Mouse (Mus musculus) right cerebral cortex, postnatal 14 days (tissue): ENCODE data around the gene Szt2.
A peak's percentile ranks its signal among the peaks of the same experiment; 100 is the strongest.

Experiments
- DNase-seq: peaks from one replicate; pipeline ENCODE4 v3.0.0; 2022

Szt2 gene

DNA sequence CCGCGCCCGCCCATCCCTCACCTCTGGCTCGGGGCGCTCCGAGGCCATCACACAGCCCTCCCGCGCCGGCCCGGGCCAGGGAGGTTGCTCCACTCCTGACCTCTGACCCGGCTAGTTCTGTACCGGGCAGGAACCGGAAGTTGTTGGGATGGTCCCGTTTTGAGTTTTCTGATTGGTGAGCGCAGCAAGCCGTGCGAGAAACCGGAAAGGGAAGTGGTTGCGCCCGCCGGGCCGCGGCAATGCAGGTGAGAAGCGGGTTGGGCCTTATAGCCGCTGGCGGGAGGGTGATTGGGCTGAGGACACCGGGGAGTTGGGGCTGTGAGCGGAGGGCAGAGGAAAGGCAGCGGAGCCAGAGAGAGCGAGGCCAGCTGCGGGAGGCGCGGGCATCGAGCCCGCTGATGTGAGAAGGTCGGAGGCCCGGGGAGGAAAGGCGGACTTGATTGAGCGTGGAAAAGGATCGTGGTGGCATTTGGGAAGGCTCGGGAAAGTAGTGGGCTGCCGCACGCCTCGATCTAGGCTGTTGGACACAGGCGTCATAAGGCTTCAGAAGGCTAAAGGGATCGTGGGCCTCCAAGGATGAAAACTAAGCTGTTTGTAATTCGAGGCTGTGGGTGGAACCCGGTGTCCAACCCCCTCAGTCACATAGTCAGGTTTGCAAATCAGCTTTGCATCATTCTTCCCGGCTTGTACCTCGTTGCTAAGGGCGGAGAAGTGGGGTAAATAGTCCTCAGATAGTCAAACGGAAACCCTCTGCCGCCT lies at the start of gene Szt2, which contains the start of gene Med8:
Gene Szt2, minus strand, starts transcription at position 132 of the 759 bp plus-strand sequence.
Gene Med8, plus strand, starts transcription at position 196 of the 759 bp plus-strand sequence.
- DNase-seq: peak; percentile 87

- no peak for DNase-seq
These were observed 48.4 kb upstream of the Szt2 start, which contains the start of gene Mpl for GRCm38 (mm10) chr4:118457345-118457975. TSS of gene Mpl (minus strand) at chr4:118457513.

GRCm38 (mm10) chr4:118446415-118447153 lies 37.5 kb upstream of the Szt2 start:
- no peak for DNase-seq

DNA sequence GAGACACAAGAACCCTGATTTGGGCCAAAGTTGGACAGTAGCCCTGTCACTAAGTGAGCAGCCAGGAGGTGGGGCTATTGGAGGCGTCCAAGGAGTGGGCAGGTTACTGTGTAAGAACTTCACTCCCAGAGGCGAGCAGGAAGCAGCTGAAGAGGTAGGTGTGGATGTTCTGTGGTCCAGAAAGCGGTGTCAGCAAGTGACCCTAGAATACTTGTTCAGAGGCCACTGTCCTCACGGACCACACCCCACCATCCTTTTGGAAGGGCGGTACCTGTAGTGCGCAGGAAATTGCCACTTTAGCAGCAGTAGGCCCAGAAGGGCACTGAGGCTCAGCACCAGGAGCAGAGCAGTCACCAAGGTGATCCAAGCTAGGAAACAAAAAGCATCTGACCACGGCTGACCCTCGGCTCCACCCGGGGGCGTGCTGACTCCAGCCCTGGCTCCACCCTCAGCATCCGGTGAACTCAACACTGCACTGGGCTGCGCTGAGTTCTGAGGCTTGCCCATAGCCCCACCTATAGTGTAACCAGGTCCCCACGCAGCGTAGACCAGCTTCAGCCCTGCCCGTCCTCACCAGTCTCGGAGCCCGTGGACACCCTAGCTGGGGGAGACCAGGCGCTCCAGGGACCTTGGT lies 36.8 kb upstream of the Szt2 start:
- no peak for DNase-seq

GRCm38 (mm10) chr4:118445088-118445487 lies 36.0 kb upstream of the Szt2 start:
- DNase-seq: no peak

DNA sequence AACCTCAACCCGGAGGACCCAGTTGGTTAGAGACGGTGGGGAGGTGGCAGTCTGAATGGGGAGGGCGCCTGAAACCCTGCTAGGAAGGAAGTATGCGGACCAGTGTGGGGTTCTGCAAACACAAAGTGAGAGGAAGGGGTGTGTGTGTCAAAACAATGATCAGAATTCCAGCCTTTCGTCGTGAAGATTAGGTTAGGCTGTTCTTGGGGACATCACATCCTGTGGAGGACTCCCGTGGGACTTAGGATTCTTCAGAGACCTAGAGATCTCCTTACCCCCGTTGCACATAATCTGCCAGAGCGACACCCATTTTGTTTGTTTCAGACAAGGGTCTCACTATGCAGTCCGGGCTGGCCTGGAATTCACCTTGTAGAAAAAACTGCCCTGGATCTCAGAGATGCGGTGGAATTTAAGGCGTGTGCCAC lies 28.8 kb upstream of the Szt2 start:
- DNase-seq: no peak

GRCm38 (mm10) chr4:118436820-118437603 lies 27.9 kb upstream of the Szt2 start, which contains the start of gene Cdc20:
TSS of gene Cdc20 (minus strand) at chr4:118437352.
- DNase-seq: peak; percentile 88

DNA sequence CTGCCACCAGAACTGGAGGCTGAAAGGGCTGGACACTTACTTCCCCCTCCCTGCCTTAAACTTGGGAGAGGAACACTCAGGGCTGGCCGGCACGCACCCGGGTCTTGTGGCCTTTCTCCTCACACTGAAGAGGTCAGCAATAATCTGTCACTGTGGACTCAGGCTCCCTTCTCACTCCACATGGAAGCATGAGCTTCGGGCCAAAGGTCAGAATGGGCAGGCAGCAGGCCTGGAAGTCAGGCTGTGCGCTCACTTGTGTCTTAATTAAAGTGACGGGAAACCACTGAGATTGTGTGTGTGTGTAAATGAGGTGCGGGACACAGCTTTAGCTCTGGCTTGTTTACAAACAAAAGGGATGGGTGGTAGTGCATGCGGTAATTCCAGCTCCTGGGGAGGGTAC lies 23.3 kb upstream of the Szt2 start:
- DNase-seq: no peak

DNA sequence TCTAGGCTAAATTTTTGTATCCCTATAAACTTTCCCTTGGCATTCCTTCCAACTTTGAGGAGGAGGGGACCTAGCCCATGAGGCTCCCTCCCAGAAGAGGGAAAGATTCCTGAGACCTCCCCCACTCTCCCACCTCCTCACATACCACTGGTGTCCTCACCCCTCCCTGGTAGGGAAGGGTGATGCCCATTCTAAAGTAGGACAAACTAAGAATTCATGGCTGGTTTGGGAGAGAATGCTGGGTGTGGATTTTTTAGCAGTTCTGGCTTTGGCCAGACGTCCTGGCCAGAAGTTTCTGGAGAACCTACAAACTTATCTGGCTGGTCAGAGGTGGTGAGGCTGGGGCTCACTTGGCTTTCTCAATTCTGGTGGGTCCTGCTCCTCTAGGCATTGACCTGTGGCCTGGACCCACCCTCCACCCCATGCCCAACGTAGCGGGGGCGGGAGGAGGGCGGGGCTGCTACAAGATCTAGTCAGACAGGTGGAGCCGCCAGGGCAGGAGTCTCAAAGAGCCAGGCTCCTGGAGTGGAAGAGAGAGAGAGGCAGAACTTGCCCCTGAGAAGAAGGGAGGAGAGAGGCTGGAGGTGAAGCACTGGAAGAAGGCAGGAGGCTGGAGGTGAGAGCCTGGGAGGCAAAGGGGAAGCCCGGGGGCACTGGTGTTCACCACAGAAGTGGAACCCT lies 20.3 kb upstream of the Szt2 start:
- no peak for DNase-seq

- DNase-seq: no peak
These were observed 19.6 kb upstream of the Szt2 start for GRCm38 (mm10) chr4:118428531-118429214.

DNA sequence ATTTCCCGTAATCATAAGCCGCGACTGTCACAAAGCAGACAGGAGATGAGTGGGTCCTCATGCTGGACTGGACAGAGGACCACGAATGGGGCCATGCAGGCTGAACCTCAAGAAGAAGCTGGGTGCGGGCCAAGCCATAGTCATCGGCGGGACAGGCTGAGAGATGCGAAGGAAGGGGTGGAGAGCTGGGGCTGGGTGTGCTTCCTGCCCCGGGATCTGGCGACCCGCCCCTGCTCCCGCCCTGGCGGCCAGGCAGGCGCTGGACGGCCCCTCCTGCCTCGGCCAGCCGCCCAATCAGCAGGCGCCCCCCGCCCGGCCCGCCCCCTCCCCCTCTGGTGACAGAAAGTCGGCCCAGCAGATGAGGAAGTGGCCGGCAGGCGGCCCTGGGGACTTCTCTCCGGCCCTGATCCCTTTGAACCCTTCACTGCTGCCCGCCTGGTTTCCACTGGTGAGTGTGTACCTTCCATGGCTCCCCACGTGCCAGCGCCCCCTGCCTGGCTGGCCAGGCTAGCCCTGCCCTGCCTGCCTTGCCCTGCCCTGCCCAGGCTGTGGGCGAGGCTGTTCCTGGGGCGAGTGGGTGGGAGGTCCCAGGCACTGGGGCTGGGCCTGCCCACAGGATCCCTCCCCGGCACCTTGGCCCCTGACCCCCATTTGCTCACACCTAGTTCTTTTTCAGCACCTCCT lies 18.8 kb upstream of the Szt2 start, which contains the start of gene Elovl1:
Gene Elovl1, plus strand, starts transcription at position 326 of the 684 bp plus-strand sequence.
- peak; percentile 74 for DNase-seq

- no peak for DNase-seq
These were observed 18.3 kb upstream of the Szt2 start for GRCm38 (mm10) chr4:118427415-118427767.

- no peak for DNase-seq
These were observed 16.3 kb upstream of the Szt2 start for GRCm38 (mm10) chr4:118425374-118425773.

DNA sequence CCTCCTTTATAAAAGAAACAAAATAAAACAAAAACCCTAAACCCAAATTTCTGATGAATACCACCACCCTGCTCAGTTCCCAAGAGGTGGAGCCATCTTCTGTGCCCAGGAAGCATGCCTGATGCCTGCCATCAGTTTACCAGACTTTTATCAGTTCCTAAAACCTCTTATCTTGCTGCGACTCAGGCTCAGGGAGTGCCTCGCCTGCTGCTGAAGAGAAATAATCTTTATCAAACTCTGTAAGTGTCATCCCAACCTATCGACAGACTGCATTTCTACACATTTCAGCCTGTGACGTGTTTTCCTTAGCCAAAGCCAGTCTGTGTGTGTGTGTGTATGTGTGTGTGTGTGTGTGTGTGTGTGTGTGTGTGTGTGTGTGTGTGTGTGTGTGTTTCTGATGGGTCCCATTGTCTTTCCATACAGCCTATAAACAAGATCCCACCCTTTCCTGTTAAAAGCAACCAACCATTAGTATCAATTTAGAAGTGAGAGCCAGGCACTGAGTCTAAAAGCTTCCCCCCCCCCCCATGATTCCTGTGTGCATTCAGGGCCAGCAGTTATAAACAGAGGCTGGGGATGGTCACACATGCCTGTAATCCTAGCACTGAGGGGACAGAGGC lies 15.6 kb upstream of the Szt2 start:
- no peak for DNase-seq

- no peak for DNase-seq
These were observed 12.3 kb upstream of the Szt2 start for GRCm38 (mm10) chr4:118421384-118421783.

- no peak for DNase-seq
These were observed 8.2 kb upstream of the Szt2 start for GRCm38 (mm10) chr4:118417112-118417797.

GRCm38 (mm10) chr4:118416329-118416728 lies 7.3 kb upstream of the Szt2 start:
- DNase-seq: no peak

DNA sequence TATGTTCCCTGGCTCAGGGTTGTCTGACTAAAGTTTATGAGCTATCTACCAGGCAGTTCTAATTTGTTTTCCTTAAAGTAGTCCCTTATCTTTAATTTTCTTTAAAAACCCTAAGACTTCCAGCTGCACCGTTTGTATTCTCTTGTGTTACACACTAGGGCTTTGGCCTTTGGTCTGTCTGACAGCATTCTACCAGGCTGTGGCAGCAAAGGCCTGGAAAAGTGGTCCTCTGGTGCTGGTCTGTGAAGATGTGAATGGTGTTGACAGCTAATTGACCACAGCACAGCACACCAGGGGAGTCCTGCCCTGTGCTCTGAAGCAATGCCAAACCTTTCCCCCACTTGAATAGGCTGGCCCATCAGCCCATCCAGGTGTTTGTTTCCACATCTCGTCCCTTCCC lies 6.7 kb upstream of the Szt2 start:
- no peak for DNase-seq

DNA sequence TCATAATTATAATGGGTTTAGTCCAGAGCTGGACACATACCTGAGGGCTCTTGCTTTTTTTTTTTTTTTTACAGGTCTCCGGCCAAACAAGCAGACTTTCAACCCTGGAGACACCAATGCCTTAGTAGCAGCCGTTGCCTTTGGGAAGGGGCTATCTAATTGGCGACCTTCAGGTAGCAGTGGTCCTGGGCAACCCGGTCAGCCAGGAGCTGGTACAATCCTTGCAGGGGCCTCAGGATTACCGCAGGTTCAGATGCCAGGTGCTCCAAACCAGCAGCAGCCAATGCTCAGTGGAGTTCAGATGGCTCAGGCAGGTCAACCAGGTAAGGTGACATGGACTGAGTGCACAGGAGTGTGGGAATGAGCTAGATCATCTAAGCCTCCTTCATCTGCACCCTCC lies 4.5 kb upstream of the Szt2 start:
- DNase-seq: no peak
